Mouse (Mus musculus): ENCODE results near the gene 1700056E22Rik. TPM values are rescaled to one million over a fixed set of nuclear protein-coding genes. Genes with fewer than 3 reads are reported as not detected.

Gene 1700056E22Rik
- polyA plus RNA-seq, 1 experiment, result not detected

- no peak for TF ChIP-seq GATA1 (IDR thresholded peaks at IDR 0.05; ENCODE audit: low read length)
Measured at GRCm38 (mm10) chr1:184013106-184013505, 21.0 kb downstream of the 1700056E22Rik start, which contains the start of gene Dusp10. Gene Dusp10, plus strand, starts transcription at chr1:184013302.

- no peak for TF ChIP-seq GATA1 (IDR thresholded peaks at IDR 0.05; ENCODE audit: low read length)
Measured at GRCm38 (mm10) chr1:184011311-184011710, 22.8 kb downstream of the 1700056E22Rik start.

- TF ChIP-seq GATA1 (IDR thresholded peaks at IDR 0.05; ENCODE audit: low read length), result no peak
Measured at GRCm38 (mm10) chr1:184006086-184006485, 28.0 kb downstream of the 1700056E22Rik start.

- no peak for TF ChIP-seq GATA1 (IDR thresholded peaks at IDR 0.05; ENCODE audit: low read length)
Measured at GRCm38 (mm10) chr1:184005315-184006058, 28.6 kb downstream of the 1700056E22Rik start.

GRCm38 (mm10) chr1:184004311-184004710, 29.8 kb downstream of the 1700056E22Rik start:
- TF ChIP-seq GATA1 (IDR thresholded peaks at IDR 0.05; ENCODE audit: low read length), result no peak

- no peak for TF ChIP-seq GATA1 (IDR thresholded peaks at IDR 0.05; ENCODE audit: low read length)
Measured at GRCm38 (mm10) chr1:184002470-184002869, 31.6 kb downstream of the 1700056E22Rik start.

GRCm38 (mm10) chr1:183997207-183997606, 36.9 kb downstream of the 1700056E22Rik start:
- TF ChIP-seq GATA1 (IDR thresholded peaks at IDR 0.05; ENCODE audit: low read length), result no peak

- TF ChIP-seq GATA1 (IDR thresholded peaks at IDR 0.05; ENCODE audit: low read length), result no peak
Measured at GRCm38 (mm10) chr1:183991921-183992320, 42.2 kb downstream of the 1700056E22Rik start.

- no peak for TF ChIP-seq GATA1 (IDR thresholded peaks at IDR 0.05; ENCODE audit: low read length)
Measured at GRCm38 (mm10) chr1:183987711-183988245, 46.3 kb downstream of the 1700056E22Rik start.

Other genes starting within 250 kb of the 1700056E22Rik start
- not detected in 2 replicates for gene Dusp10, start 21.0 kb downstream of the 1700056E22Rik start, polyA plus RNA-seq (2012)